Mouse (Mus musculus): ENCODE measurements around the gene Wdr5. TPM values are rescaled to one million over a fixed set of nuclear protein-coding genes. Genes with fewer than 3 reads are reported as not detected.

Wdr5 gene
- polyA plus RNA-seq (2012; rRNA removed) = 24.1 and 28.5 TPM in 2 replicates

GRCm38 (mm10) chr2:27514639-27515328, at the start of gene Wdr5:
TSS of gene Wdr5 (plus strand) at chr2:27515157.

GRCm38 (mm10) chr2:27507562-27507961, 7.4 kb upstream of the Wdr5 start, which contains the start of gene Brd3:
TSS of gene Brd3 (minus strand) at chr2:27507662.

Other genes starting within 250 kb of the Wdr5 start
- 5.6 and 5.7 TPM in 2 replicates for gene Vav2, start 88.1 kb upstream of the Wdr5 start, polyA plus RNA-seq (2012; rRNA removed)
- gene Brd3os, start 72.8 kb upstream of the Wdr5 start, polyA plus RNA-seq (2012; rRNA removed) = 0.32 and 0.36 TPM in 2 replicates
- gene Brd3, start 7.5 kb upstream of the Wdr5 start, polyA plus RNA-seq (2012; rRNA removed) = 8.7 and 9.7 TPM in 2 replicates
- 6.5 and 7.5 TPM in 2 replicates for gene Rxra, start 161.3 kb downstream of the Wdr5 start, polyA plus RNA-seq (2012; rRNA removed)

Data from liver, embryonic 14 days (tissue).